Mouse (Mus musculus): ENCODE measurements around the gene Myod1. TPM values are rescaled to one million over a fixed set of nuclear protein-coding genes. Genes with fewer than 3 reads are reported as not detected.

Myod1 gene
- polyA plus RNA-seq, 1 experiment from 2014 or later, result 2.2 TPM

DNA sequence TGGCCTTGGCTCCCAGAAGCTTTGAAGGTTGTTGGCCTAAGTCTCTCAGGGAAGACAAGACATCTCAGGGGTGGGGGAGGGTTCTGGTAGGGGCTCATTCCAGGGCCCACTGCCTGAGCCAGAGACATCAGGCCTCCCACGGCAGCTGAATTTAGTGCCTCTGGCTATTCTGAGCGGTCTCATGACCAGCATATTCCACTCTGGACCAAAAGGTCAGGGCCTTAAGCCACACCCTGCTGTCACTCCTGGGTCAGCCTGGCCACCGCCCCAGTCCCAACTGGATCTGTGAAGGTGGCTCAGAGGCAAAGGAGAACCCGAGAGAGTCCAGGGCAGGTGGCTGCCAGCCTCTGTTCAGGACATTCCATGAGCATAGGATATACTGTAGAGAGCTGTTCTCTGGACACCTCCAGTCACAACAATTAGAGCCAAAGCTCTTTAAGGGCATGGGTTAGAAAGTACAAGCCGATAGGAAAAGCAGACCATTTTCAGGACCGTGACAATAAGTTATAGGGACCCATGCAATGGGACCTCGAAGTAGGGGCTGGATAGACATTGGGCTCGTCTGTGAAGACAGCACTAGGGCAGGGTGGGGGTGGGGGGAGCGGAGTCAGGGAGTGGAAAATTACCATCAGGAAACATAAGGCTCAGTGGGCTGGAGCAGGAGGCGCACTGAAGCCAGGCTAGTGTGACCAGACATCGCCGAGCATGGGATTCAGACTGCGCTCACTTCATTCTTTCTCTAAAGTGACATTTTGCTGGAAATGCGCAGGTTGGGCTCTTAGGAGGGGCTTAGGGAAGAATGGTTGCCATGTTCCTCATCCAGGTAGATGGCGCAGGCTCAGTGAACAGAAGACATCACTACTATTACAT, 27.6 kb downstream of the Myod1 start:
- Histone ChIP-seq H3K27me3 (peaks cover 30% of the 10 kb centered on the region), H3K4me2 (no peak overlapping the region), H3K9ac (no peak overlapping the region), H3K4me3 (replicated peaks) (no peak overlapping the region), H3K27ac (no peak overlapping the region), H3K4me1 (no peaks in the 10 kb centered on the region), H3K9me3 (replicated peaks) (no peaks in the 10 kb centered on the region), H3K36me3 (no peaks in the 10 kb centered on the region)
- ATAC-seq (replicated peaks; ENCODE audit: low FRiP score), result no peak
- WGBS, result 67% methylated on average over 15 of the region's 15 CpGs

DNA sequence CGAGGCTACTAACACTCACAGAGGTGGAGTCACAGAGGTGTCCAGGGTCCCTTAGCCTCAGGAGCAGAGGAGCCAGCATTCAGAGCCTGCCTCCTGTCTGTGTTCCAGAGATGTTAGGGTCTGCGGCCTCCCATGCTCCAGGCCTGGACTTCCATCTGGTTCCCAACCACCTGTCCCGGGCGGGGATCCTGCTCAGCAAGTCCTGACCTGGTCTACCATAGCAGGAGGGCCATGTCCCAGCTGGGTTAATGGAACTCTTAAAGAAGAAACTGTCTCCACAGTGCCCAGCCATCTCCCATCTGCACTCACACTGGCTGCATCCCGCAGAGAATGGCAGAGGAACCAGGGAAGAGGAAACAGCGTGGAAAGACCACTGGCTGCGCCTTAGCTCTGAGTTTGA, 28.5 kb downstream of the Myod1 start:
- Histone ChIP-seq H3K4me3 (replicated peaks) (no peak overlapping the region), H3K9ac (no peak overlapping the region), H3K36me3 (no peaks in the 10 kb centered on the region), H3K27ac (no peak overlapping the region), H3K9me3 (replicated peaks) (no peaks in the 10 kb centered on the region), H3K27me3 (peaks cover 21% of the 10 kb centered on the region), H3K4me1 (peaks cover 7% of the 10 kb centered on the region), H3K4me2 (no peak overlapping the region)
- ATAC-seq (replicated peaks; ENCODE audit: low FRiP score), result no peak
- WGBS, result 83% methylated on average over 7 of the region's 7 CpGs

DNA sequence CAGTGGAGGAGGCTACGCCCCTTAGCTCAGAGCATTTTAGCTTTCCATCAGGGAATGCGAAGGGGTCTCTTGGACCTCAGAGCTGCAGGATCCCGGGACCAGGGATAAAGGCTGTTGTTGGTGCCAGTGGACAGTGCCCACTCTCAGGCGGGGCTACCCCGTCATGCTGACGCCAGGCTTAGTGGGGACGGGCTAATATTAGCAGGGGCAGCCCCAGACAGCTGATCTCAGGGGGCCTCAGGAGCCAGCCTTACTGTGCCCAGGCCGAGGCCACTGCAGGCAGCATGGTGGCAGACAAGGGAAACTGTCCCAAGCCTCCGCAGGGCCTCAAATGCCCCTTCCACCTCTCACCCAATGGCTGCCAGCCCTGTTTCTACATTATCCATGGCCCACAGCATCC, 32.3 kb downstream of the Myod1 start:
- 81% methylated on average over 9 of the region's 9 CpGs for WGBS
- Histone ChIP-seq H3K36me3 (no peaks in the 10 kb centered on the region), H3K27ac (no peak overlapping the region), H3K4me1 (peaks cover 7% of the 10 kb centered on the region), H3K27me3 (peaks cover 12% of the 10 kb centered on the region; the same call in 1 of the 2 replicates), H3K9ac (no peak overlapping the region), H3K9me3 (replicated peaks) (no peaks in the 10 kb centered on the region), H3K4me3 (replicated peaks) (no peak overlapping the region), H3K4me2 (no peak overlapping the region)
- ATAC-seq (replicated peaks; ENCODE audit: low FRiP score), result no peak

DNA sequence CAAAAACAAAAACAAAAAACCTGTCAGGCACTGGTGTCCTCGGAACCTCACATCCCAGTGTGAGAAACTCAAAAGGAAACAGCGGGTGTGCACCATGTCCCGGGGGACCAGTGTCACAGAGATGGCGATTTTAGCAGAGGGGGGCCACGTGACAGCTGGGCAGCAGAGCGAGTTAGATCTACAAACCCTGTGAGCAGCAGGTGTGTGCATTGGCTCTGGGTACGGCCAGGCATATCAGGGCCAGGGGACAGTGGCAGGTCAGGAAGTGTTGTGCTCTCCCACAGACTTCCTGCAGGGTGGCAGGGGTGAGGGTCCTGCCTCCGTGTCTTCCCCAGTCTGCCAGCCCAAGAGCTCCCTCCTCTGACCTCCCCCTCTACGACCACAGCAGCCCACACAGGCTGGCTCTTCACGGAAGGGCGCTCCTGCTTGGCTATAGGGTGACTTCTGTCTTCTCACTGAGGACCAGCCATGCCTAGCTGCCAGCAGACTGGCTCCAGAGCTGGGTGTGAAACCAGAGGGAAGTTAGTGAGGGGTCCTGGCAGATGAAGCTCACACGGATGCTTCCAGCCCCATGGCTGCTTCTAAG, 33.0 kb downstream of the Myod1 start:
- WGBS, result 25% methylated on average over 12 of the region's 12 CpGs
- H3K4me3 ChIP-seq (replicated peaks), result no peak overlapping the region
- peaks cover 12% of the 10 kb centered on the region; the same call in 1 of the 2 replicates for H3K27me3 ChIP-seq
- H3K4me1 ChIP-seq, result peaks cover 7% of the 10 kb centered on the region
- H3K36me3 ChIP-seq, result no peaks in the 10 kb centered on the region
- peak; percentile 64 for ATAC-seq (replicated peaks; ENCODE audit: low FRiP score)
- H3K4me2 ChIP-seq, result no peak overlapping the region
- no peak overlapping the region for H3K27ac ChIP-seq
- H3K9ac ChIP-seq, result no peak overlapping the region
- no peaks in the 10 kb centered on the region for H3K9me3 ChIP-seq (replicated peaks)

DNA sequence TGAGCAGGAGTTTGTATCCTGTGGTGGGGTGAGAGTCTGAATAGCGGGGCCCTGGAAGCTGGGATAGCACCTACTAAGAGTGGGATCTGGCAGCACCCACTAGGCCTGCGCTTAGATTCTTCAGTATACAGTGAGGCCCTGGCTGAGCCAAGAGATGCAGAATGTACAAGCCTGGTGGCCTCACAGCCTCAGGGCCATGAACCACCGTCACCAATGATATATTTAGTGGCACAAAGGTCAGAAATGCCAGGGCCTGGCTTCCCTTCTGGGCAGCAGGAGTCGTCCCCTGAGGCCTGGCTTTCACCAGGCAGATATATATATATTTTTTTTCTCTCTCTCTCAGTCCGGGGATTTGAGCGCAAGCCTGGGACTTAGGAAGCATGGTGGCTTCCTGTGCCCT, 34.5 kb downstream of the Myod1 start:
- no peak overlapping the region for H3K4me2 ChIP-seq
- H3K27ac ChIP-seq, result no peak overlapping the region
- no peak overlapping the region for H3K4me3 ChIP-seq (replicated peaks)
- H3K27me3 ChIP-seq, result peaks cover 3% of the 10 kb centered on the region; the same call in 1 of the 2 replicates
- no peak overlapping the region for H3K9ac ChIP-seq
- ATAC-seq (replicated peaks; ENCODE audit: low FRiP score), result no peak
- no peaks in the 10 kb centered on the region for H3K9me3 ChIP-seq (replicated peaks)
- no peaks in the 10 kb centered on the region for H3K36me3 ChIP-seq
- H3K4me1 ChIP-seq, result peaks cover 7% of the 10 kb centered on the region
- 66% methylated on average over 6 of the region's 6 CpGs for WGBS

DNA sequence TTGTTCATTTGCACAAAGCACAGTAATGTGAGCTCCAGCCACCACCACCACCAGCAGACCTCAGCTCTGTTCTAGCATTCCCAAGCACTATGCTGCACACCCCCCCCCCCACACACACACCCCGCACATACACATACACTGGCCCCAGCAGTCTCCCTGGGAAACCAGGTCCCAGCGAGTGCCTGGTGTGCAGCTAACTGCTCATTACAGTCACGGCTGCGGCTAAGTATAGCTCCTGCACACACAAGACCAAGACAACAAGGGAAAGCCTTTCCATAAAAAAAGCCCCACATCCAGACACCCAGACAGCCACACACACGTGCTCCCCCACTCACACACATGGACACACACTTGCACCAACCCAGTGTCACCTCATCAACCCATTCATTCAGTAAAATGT, 36.5 kb downstream of the Myod1 start:
- no peak for ATAC-seq (replicated peaks; ENCODE audit: low FRiP score)

DNA sequence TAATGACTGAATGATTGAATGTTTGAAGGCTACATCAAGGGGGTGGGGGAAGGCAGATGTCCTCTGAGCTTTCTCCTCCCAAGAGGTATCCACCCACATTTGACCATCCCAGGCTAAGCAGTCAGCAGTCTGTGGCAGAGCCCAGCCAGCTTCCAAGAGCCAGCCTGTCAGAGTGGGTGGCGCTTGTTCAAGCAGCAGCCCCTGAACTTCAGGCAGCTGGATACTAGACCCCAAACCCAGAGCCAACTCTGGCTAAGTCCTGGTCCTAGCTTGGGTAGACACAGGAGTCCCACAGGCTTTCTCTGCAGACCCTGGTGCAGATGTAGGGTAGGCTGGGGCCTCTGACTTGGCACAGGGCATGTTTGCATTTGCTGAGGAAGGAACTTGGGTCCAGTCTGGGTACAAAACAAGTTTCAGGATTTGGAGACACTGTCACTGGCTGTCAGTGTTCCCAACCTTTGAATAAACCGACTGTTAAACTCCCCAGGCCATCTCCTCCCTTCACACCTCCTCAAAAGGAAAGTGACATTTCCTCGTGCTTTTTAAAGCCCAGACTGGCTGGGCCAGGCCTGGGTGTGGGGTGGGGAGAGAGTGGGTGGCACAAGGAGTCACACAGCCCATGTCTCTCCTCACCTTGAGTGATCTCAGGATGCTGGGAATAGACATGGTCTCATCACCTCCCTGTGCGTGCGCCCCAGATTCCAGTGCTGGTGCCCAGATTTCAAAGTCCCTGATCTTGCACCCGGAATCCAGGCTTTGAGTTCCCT, 37.9 kb downstream of the Myod1 start:
- WGBS, result 51% methylated on average over 6 of the region's 6 CpGs
- ATAC-seq (replicated peaks; ENCODE audit: low FRiP score), result no peak
- Histone ChIP-seq H3K4me1 (peaks cover 6% of the 10 kb centered on the region), H3K27me3 (no peaks in the 10 kb centered on the region; the same call in 1 of the 2 replicates), H3K4me3 (replicated peaks) (no peak overlapping the region), H3K9ac (no peak overlapping the region), H3K4me2 (no peak overlapping the region), H3K9me3 (replicated peaks) (no peaks in the 10 kb centered on the region), H3K27ac (no peak overlapping the region), H3K36me3 (no peaks in the 10 kb centered on the region)

More for the DNA sequence above, 36.5 kb downstream of the Myod1 start:
- no peak overlapping the region for H3K4me2 ChIP-seq
- H3K9ac ChIP-seq, result no peak overlapping the region
- H3K4me3 ChIP-seq (replicated peaks), result no peak overlapping the region
- H3K27me3 ChIP-seq, result no peaks in the 10 kb centered on the region; the same call in 1 of the 2 replicates
- H3K27ac ChIP-seq, result no peak overlapping the region
- WGBS, result 77% methylated on average over 5 of the region's 5 CpGs
- peaks cover 7% of the 10 kb centered on the region for H3K4me1 ChIP-seq
- H3K9me3 ChIP-seq (replicated peaks), result no peaks in the 10 kb centered on the region
- H3K36me3 ChIP-seq, result no peaks in the 10 kb centered on the region

DNA sequence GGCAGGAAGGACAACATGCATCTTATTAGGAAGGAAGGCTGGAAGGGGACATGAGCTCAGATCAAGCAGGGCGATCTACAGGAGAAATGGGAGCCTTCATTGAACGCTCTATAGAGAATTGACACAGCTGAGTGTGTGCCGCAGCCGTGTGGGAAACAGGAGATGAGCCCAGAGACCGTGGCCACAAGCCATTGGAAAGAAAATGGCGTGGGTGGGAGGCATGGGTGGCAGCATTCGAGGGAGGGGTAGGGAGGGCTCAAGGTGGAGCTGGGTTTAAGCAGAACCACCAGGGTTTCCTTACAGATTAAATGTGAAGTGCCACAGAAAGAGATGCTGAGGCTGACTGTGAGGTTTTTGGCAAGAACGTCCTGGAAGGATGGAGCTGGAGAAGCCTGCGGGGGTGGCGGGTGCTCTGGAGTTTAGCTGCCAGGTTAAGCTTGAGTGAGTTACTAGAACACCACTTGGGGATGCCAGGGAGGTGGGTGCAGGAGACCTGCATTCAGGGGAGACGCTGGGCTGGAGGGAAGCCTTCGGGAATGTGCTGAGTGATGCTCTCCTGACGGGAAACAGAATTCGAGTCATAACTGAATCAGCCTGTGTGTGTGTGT, 39.6 kb downstream of the Myod1 start:
- no peak overlapping the region for H3K4me2 ChIP-seq
- no peak overlapping the region for H3K27ac ChIP-seq
- no peaks in the 10 kb centered on the region for H3K36me3 ChIP-seq
- no peaks in the 10 kb centered on the region; the same call in 1 of the 2 replicates for H3K27me3 ChIP-seq
- H3K4me1 ChIP-seq, result no peaks in the 10 kb centered on the region
- WGBS, result 70% methylated on average over 14 of the region's 14 CpGs
- H3K4me3 ChIP-seq (replicated peaks), result no peak overlapping the region
- H3K9ac ChIP-seq, result no peak overlapping the region
- no peaks in the 10 kb centered on the region for H3K9me3 ChIP-seq (replicated peaks)
- ATAC-seq (replicated peaks; ENCODE audit: low FRiP score), result no peak

DNA sequence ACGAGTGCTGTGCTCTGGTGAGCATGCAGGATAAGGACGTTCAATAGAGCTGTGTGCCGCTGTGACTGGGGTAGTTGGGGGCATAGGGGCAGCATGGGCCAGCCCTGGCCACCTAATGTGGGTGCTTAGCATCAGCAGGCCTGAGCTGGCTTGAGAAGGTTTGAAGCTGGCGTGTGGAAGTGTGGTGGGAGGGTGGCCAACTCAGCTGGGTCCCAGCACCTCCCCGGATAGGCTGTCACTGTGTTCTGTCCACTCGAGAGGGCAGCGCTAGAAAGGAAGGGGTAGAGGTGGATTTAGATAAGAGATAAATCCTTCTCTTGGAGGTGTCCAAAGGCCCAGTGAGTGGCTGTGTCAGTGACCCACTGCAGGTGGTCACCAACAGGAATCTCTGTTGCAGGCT, 41.2 kb downstream of the Myod1 start:
- Histone ChIP-seq H3K4me1 (no peaks in the 10 kb centered on the region), H3K9ac (no peak overlapping the region), H3K27ac (no peak overlapping the region), H3K4me3 (replicated peaks) (no peak overlapping the region), H3K36me3 (no peaks in the 10 kb centered on the region), H3K4me2 (no peak overlapping the region), H3K27me3 (no peaks in the 10 kb centered on the region; the same call in 1 of the 2 replicates), H3K9me3 (replicated peaks) (no peaks in the 10 kb centered on the region)
- WGBS, result 72% methylated on average over 7 of the region's 7 CpGs
- ATAC-seq (replicated peaks; ENCODE audit: low FRiP score), result no peak

DNA sequence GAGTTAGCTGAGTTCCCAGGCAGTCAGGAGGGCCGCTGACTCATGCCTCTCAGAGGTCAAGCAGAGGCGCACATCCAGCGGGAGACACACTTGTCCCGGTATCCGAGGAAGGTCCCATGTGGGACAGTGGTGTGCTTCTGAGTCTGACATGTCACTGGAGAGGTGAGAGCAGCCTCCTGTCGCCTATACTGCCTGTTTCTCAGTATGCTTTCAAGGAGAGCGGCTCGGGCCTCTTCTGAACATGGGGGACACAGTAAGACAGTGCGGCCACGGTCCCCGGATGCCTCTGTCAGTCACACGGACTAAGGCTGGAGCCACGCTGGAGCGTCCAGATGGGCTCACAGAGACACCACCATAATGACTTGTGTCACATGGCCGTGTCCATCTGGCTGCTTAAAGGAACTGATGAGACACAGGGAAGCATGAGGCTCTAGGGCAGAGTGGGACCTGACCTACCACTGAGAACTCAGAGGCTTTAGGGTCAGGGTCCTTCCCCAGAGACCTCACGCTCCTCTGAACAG, 41.9 kb downstream of the Myod1 start:
- Histone ChIP-seq H3K4me3 (replicated peaks) (no peak overlapping the region), H3K4me2 (no peak overlapping the region), H3K9ac (no peak overlapping the region), H3K27me3 (no peaks in the 10 kb centered on the region; the same call in 1 of the 2 replicates), H3K36me3 (no peaks in the 10 kb centered on the region), H3K9me3 (replicated peaks) (no peaks in the 10 kb centered on the region), H3K27ac (no peak overlapping the region), H3K4me1 (no peaks in the 10 kb centered on the region)
- WGBS, result 77% methylated on average over 16 of the region's 16 CpGs
- ATAC-seq (replicated peaks; ENCODE audit: low FRiP score), result no peak

DNA sequence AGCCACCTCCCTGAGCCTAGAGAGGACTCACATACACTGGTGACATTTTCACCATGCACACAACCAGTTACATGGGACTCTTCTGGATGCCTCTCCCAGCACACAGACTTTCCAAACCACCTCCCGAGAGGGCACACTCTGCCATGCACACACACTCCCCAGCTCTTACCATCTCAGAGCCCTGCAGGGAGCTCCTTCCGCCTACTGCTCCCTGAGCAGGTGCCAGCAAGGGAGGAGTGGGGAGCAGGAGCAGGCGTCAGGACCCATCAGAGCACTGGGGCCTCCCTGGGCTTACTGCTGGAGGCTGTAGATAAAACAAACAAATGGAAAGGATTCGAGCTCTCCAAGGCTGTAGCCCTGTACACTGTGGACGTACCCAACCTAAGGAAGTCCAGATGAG, 45.3 kb downstream of the Myod1 start:
- no peaks in the 10 kb centered on the region for H3K36me3 ChIP-seq

More for the DNA sequence above, 45.3 kb downstream of the Myod1 start:
- no peak for ATAC-seq (replicated peaks; ENCODE audit: low FRiP score)
- no peak overlapping the region for H3K9ac ChIP-seq
- no peak overlapping the region for H3K4me2 ChIP-seq
- H3K4me3 ChIP-seq (replicated peaks), result no peak overlapping the region
- no peaks in the 10 kb centered on the region for H3K4me1 ChIP-seq
- H3K9me3 ChIP-seq (replicated peaks), result no peaks in the 10 kb centered on the region
- H3K27ac ChIP-seq, result no peak overlapping the region
- 40% methylated on average over 5 of the region's 5 CpGs for WGBS
- no peaks in the 10 kb centered on the region; the same call in 1 of the 2 replicates for H3K27me3 ChIP-seq

Data from kidney, embryonic 15.5 days (tissue).